Mouse (Mus musculus): ENCODE data around the gene Dhrs9. TPM values are rescaled to one million over a fixed set of nuclear protein-coding genes. Genes with fewer than 3 reads are reported as not detected.
"Not testable (repeated sequence)": the region's sequence is repeated elsewhere in the genome, so short reads cannot be mapped to it uniquely, and the experiment has no call there.

The Dhrs9 gene
- under 1 TPM; 0.39 to 0.91 TPM for total RNA-seq (2021)
- long read RNA-seq, experiment 1, result 0 reads
- long read RNA-seq, experiment 2, result 0 reads

- peak in 1 of 2 experiments; percentile 3 for DNase-seq
- intact Hi-C loops (cut with DNase I), result no loop called here
These were observed at the start of gene Dhrs9 for GRCm38 (mm10) chr2:69380281-69380680. Dhrs9 (plus strand) TSS chr2:69380445.

- DNase-seq; intact Hi-C loops (cut with DNase I): not testable (repeated sequence)
These were observed 48.7 kb upstream of the Dhrs9 start for GRCm38 (mm10) chr2:69331523-69331922.

- intact Hi-C loops (cut with DNase I), result no loop called here
- no peak for DNase-seq
These were observed 38.7 kb upstream of the Dhrs9 start for GRCm38 (mm10) chr2:69341506-69341905.

GRCm38 (mm10) chr2:69342496-69343221 is 37.6 kb upstream of the Dhrs9 start, which contains the start of gene Abcb11:
Abcb11 (minus strand) TSS chr2:69342616.
- intact Hi-C loops (cut with DNase I), result no loop called here

GRCm38 (mm10) chr2:69355402-69355801 is 24.8 kb upstream of the Dhrs9 start:
- DNase-seq; intact Hi-C loops (cut with DNase I): not testable (repeated sequence)

More at GRCm38 (mm10) chr2:69342496-69343221, 37.6 kb upstream of the Dhrs9 start, which contains the start of gene Abcb11:
- no peak for DNase-seq

- no peak for DNase-seq
- intact Hi-C loops (cut with DNase I), result no loop called here
These were observed 15.4 kb upstream of the Dhrs9 start for GRCm38 (mm10) chr2:69364831-69365230.

- intact Hi-C loops (cut with DNase I), result no loop called here
- no peak for DNase-seq
These were observed 15.0 kb upstream of the Dhrs9 start for GRCm38 (mm10) chr2:69365275-69365674.

- DNase-seq, result no peak
- intact Hi-C loops (cut with DNase I), result no loop called here
These were observed 3.5 kb upstream of the Dhrs9 start for GRCm38 (mm10) chr2:69376780-69377179.

GRCm38 (mm10) chr2:69379801-69380200 is 444 bp upstream of the Dhrs9 start:
- intact Hi-C loops (cut with DNase I), result no loop called here
- DNase-seq, result no peak

GRCm38 (mm10) chr2:69381740-69382139 is 1.5 kb downstream of the Dhrs9 start:
- intact Hi-C loops (cut with DNase I), result no loop called here
- DNase-seq, result no peak

- no peak for DNase-seq
- intact Hi-C loops (cut with DNase I), result no loop called here
These were observed 2.6 kb downstream of the Dhrs9 start for GRCm38 (mm10) chr2:69382838-69383237.

GRCm38 (mm10) chr2:69386118-69386871 is 6.0 kb downstream of the Dhrs9 start:
- DNase-seq, result no peak
- intact Hi-C loops (cut with DNase I), result no loop called here

GRCm38 (mm10) chr2:69393947-69394346 is 13.7 kb downstream of the Dhrs9 start:
- intact Hi-C loops (cut with DNase I), result no loop called here
- DNase-seq, result no peak

- intact Hi-C loops (cut with DNase I), result no loop called here
These were observed 15.5 kb downstream of the Dhrs9 start for GRCm38 (mm10) chr2:69395597-69396248.

GRCm38 (mm10) chr2:69396760-69397435 is 16.7 kb downstream of the Dhrs9 start:
- intact Hi-C loops (cut with DNase I), result no loop called here
- DNase-seq, result no peak

More at GRCm38 (mm10) chr2:69395597-69396248, 15.5 kb downstream of the Dhrs9 start:
- no peak for DNase-seq

GRCm38 (mm10) chr2:69400866-69401604 is 20.8 kb downstream of the Dhrs9 start:
- DNase-seq, result no peak
- intact Hi-C loops (cut with DNase I), result no loop called here

- DNase-seq, result no peak
- intact Hi-C loops (cut with DNase I), result no loop called here
These were observed 21.6 kb downstream of the Dhrs9 start for GRCm38 (mm10) chr2:69401891-69402290.

GRCm38 (mm10) chr2:69402309-69402708 is 22.1 kb downstream of the Dhrs9 start:
- no peak for DNase-seq
- intact Hi-C loops (cut with DNase I), result no loop called here

GRCm38 (mm10) chr2:69405692-69406091 is 25.4 kb downstream of the Dhrs9 start:
- intact Hi-C loops (cut with DNase I), result no loop called here
- DNase-seq, result no peak

GRCm38 (mm10) chr2:69414539-69414938 is 34.3 kb downstream of the Dhrs9 start:
- no peak for DNase-seq
- intact Hi-C loops (cut with DNase I), result no loop called here

All from heart, postnatal 14 days (tissue).